Mouse (Mus musculus) cerebellum, adult 18-20 months (tissue): ENCODE data around the gene Dock2.
"Not testable (repeated sequence)": the region's sequence is repeated elsewhere in the genome, so short reads cannot be mapped to it uniquely, and the experiment has no call there.

Experiments used
- DNase-seq, 2 experiments: peaks; one replicate each; pipeline ENCODE4 v3.0.0; 2021

Dock2 gene

GRCm38 (mm10) chr11:34783587-34784043, at the start of gene Dock2:
Dock2 (minus strand) TSS chr11:34783892.
- DNase-seq = no peak

GRCm38 (mm10) chr11:34832678-34833077, 49.0 kb upstream of the Dock2 start:
- no peak for DNase-seq

DNA sequence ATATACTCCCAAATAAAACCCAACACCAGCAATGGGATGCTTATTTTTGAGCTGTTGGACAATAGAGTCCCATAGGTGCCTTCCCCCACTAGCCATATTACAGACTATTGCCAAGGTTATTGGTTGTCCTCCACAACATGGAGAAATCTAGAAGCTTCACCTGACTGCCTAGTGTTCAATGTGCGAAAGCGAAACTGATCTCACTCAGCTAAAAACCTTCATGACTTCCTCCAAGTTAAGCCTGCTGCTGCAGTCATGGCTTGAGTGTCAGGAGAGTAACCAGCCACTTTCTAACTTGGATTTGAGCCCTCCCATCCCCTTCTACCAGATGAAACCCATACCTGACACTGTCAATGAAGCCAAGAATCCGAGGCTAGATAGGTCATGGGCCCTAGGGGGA, 44.1 kb upstream of the Dock2 start:
- DNase-seq = no peak

DNA sequence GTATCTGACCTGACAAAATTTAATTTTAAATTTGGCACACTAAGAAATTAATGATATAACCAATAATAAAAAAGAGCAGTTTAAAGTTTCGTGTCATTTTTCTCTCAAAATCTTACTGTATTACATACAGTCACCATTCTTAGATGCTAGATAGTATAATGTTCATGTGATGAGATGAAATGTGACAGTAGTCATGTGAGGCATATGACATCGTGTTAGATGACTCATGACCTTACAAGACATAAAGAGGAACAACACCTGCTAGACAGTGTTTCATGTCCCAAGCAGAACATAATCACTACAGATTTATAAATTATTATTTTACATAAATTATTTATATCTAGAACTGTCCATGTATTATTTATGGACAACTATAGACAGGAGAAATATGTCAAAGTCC, 43.2 kb upstream of the Dock2 start:
- DNase-seq = no peak

GRCm38 (mm10) chr11:34824791-34825190, 41.1 kb upstream of the Dock2 start:
- DNase-seq = no peak

- peak in 1 of 2 experiments; percentile 4 for DNase-seq
These were observed 31.1 kb upstream of the Dock2 start for GRCm38 (mm10) chr11:34814767-34815166.

- no peak for DNase-seq
These were observed 30.6 kb upstream of the Dock2 start for GRCm38 (mm10) chr11:34814319-34814718.

- DNase-seq = not testable (repeated sequence)
These were observed 21.3 kb upstream of the Dock2 start for GRCm38 (mm10) chr11:34805026-34805425.

DNA sequence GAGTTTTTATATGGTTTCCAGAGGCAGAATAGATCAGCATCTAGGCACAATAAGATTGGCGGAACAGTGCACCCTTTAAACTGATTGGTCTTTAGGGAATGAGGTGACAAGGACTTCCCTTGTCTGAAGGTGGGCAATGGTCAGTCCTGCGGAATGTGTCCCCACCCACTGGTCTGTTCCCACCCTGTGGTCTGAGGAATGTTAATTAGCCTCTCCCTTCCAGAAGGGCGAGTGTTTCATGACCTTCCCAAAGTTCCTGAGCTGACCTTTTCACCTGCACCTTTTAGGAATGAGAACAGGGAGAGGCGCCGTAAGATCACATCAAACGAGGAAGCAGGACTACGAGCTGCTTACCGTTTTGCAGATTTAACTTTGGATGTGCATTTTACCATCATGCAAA, 14.4 kb upstream of the Dock2 start:
- DNase-seq = not testable (repeated sequence)

DNA sequence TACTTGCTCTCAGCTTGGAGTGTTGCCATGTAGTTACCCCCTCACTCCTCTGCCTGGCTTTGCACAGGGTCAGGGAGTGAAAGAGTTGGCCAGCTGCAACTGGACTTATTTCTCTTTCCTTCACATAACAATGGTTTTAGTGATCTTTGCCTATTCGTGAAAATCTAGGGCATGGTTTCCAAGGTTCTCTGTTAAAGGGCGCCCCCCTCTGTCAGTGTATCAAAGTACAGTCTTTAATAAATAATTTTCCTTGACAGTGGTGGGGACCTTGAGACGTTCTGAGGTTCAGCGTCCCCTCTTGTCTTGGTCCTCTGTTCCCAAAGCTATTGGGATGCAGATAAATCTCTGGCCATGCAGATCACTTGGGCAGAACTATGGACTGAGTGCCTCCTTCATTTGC, 12.4 kb upstream of the Dock2 start:
- no peak for DNase-seq

- DNase-seq = no peak
These were observed 8.2 kb upstream of the Dock2 start for GRCm38 (mm10) chr11:34791872-34792271.

- DNase-seq = no peak
These were observed 1.2 kb upstream of the Dock2 start for GRCm38 (mm10) chr11:34784864-34785263.

- DNase-seq = no peak
These were observed 919 bp downstream of the Dock2 start for GRCm38 (mm10) chr11:34782516-34783430.

- no peak for DNase-seq
These were observed 2.9 kb downstream of the Dock2 start for GRCm38 (mm10) chr11:34780786-34781185.

- DNase-seq = no peak
These were observed 3.7 kb downstream of the Dock2 start for GRCm38 (mm10) chr11:34779966-34780365.

GRCm38 (mm10) chr11:34778351-34778750, 5.3 kb downstream of the Dock2 start:
- no peak for DNase-seq

DNA sequence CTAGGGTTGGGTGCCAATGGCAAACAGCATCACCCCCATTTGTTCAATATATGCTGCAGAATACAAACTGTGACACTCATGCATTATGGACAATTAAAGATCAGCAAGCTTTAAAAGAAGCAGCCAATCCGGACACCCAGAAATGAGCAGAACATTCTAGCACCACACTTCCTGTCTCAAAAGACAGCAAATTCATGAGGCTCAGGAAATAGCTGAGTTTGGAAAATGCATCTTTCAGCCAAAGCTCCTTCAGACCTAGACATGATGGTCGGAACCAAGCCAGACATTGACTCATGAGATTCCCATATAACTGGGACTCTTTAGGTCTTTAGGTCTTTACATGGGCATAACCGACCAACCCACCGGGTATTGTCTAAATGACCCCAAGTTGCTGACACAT, 6.2 kb downstream of the Dock2 start:
- DNase-seq = no peak

GRCm38 (mm10) chr11:34776054-34776453, 7.6 kb downstream of the Dock2 start:
- DNase-seq = no peak

GRCm38 (mm10) chr11:34774636-34775035, 9.1 kb downstream of the Dock2 start:
- DNase-seq = no peak

DNA sequence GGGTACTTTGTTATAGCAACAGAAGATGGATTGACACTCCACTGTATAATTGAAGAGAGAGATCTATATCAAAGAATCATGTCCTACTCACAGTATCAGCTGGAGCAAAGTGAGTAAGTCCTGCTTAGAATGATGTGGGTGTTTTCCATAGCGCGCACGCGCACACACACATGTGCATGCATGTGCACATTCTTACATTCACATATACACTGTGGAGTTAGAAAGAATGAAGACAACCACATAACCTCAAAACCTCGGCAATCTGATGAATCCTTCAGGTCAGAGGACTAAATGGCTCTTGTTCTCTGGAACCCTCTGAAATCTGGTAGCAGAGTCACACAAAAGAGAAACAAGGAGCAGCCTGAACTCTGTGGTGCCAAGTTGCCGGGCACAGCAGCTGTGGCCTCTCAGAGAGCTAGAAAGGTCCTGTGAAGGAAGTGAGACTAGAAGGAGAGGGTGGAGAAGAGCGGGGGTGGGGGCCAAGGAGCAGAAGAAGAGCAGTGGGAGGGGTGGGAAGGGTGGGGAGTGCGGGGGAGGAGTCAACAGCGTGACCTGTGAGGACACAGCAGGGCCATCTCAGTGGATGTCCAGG, 10.3 kb downstream of the Dock2 start:
- DNase-seq = no peak

GRCm38 (mm10) chr11:34771221-34771986, 12.3 kb downstream of the Dock2 start:
- DNase-seq = peak in 1 of 2 experiments; percentile 4

- no peak for DNase-seq
These were observed 13.0 kb downstream of the Dock2 start for GRCm38 (mm10) chr11:34770666-34771065.

DNA sequence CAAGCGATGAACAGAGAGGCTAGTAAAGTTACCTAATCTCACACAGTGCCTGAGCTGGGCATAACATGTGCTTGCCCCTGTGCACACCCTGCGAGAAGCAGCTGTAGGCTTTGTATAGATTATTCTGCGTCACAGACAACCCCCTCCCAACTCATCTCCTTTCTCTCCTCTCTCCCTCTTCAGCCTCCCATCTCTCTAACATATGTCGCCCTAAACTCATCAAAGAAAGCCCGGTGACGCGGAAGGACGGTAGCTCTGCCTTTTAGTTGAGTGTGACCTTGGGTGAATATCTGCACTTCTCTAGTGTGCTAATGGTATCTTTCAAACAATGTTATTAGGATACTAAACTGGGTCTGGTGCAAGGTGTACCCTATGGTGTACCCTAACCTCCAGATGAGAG, 13.7 kb downstream of the Dock2 start:
- no peak for DNase-seq
